Mouse (Mus musculus) bone marrow, adult 2 months (tissue): Measurements from ENCODE around the gene Mocs1.

ENCODE experiments used
- CTCF ChIP-seq: fragments of 200-500 bp; IDR thresholded peaks from 2 replicates; pipeline ENCODE4 v1.5.1; 2011; ENCODE audit warnings: low read length, control low read depth; ENCODE audit not compliant: control insufficient read depth, insufficient read depth
- POLR2A ChIP-seq: fragments of 200-500 bp; IDR thresholded peaks from 2 replicates; pipeline ENCODE4 v1.6.1; 2011; ENCODE audit warnings: low read depth, mild to moderate bottlenecking, control low read depth, low read length, borderline replicate concordance; ENCODE audit not compliant: control insufficient read depth

DNA sequence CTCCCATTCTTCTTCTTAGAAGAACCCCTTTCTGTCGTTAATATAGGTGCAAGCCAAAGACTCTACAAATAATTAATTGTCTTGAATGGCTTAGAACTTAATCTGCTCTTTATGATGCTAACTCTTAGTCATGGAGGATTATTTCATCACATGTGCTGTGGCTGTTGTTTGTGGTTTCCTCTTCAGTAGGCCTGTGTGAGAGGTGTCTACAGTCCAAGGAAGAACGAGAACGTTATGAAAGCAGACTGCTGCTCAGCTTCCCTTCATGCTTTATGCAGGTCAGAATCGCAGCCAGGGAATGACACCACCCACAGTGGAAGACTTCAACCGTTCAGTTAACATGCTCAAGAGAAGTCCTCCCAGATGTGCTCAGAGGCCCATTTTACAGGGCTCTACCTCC lies 15.2 kb upstream of the Mocs1 start:
- TF ChIP-seq CTCF (no peak), POLR2A (no peak)
